Mouse (Mus musculus): ENCODE measurements around the gene Cited4. TPM values are rescaled to one million over a fixed set of nuclear protein-coding genes. Genes with fewer than 3 reads are reported as not detected.

Gene Cited4
- polyA plus RNA-seq (2012; rRNA removed) = 2.7 and 3.4 TPM in 2 replicates
- 3.9 and 4.1 TPM in 2 replicates for polyA plus RNA-seq (2014; fragmentation: Nextera tagmentation; extraction: Ambion mirVana)

DNA sequence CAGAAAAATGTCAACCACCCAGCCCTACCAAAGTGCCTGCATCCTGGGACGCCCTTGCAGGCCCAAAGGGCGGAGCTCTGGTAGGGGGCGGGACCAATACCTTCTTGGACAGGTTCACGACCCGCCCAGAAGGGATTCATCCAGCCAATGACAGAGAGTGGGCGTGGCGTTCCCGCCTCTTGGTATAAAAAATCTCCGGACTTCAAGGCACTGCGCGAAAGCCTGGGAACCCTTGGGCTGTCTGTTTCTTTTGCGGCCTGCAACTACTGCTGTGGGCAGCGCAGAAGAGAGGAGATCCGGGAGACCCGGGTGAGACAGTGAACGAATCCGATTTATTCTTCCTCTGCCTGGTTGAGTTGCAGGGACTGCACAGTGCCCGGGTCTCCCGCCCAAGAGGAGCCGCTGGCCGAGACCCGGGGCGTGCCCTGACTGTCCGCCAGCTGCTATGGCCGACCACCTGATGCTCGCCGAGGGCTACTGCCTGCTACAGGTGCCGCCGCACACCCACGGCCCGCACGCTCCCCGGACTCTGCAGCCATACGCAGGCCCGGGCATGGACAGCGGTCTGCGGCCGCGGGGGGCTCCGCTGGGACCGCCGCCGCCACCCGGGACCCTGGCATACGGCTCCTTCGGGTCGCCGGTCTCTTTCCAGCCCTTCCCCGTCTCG, at the start of gene Cited4:
Cited4 (plus strand) TSS at position 215 of the 667 bp plus-strand sequence.
- H3K27me3 ChIP-seq (ENCODE audit: control insufficient read depth, insufficient read depth, low read length) = peaks cover 33% of the 10 kb centered on the region
- no peak within 1 kb of the TSS for H3K27ac ChIP-seq (replicated peaks; ENCODE audit: low read depth, low read length)
- no peak for TF ChIP-seq POLR2A (IDR thresholded peaks at IDR 0.05; ENCODE audit: borderline replicate concordance, extremely low read depth, insufficient read depth, insufficient read length)
- H3K9ac ChIP-seq (ENCODE audit: low read depth, low read length, severe bottlenecking) = peak within 1 kb of the TSS; percentile 55
- H3K4me1 ChIP-seq (ENCODE audit: control insufficient read depth, insufficient read depth, low read length) = 0 out of 2 replicates have a peak, but pooled peaks cover 6% of the 10 kb centered on the region
- peak; percentile 88 for ATAC-seq (ENCODE audit: low FRiP score, low read depth)
- no peaks in the 10 kb centered on the region for H3K9me3 ChIP-seq (ENCODE audit: control insufficient read depth, low read length)
- peak within 1 kb of the TSS; percentile 100 for H3K4me2 ChIP-seq (replicated peaks; ENCODE audit: low read depth, low read length, severe bottlenecking)
- H3K36me3 ChIP-seq (ENCODE audit: control insufficient read depth, insufficient read depth, low read length) = no peaks in the 10 kb centered on the region
- H3K4me3 ChIP-seq (replicated peaks; ENCODE audit: low read length) = peak within 1 kb of the TSS; percentile 53
- WGBS = under 1% methylated on average over 40 of the region's 50 CpGs
- DNase-seq (ENCODE audit: low spot score) = peak; percentile 89

GRCm38 (mm10) chr4:120627728-120628127, 38.6 kb upstream of the Cited4 start:
- Histone ChIP-seq H3K27me3 (ENCODE audit: control insufficient read depth, insufficient read depth, low read length) (no peaks in the 10 kb centered on the region), H3K27ac (replicated peaks; ENCODE audit: low read depth, low read length) (no peak overlapping the region), H3K4me2 (replicated peaks; ENCODE audit: low read depth, low read length, severe bottlenecking) (no peak overlapping the region), H3K9me3 (ENCODE audit: control insufficient read depth, low read length) (no peaks in the 10 kb centered on the region), H3K4me3 (replicated peaks; ENCODE audit: low read length) (no peak overlapping the region), H3K36me3 (ENCODE audit: control insufficient read depth, insufficient read depth, low read length) (no peaks in the 10 kb centered on the region), H3K4me1 (ENCODE audit: control insufficient read depth, insufficient read depth, low read length) (no peaks in the 10 kb centered on the region), H3K9ac (ENCODE audit: low read depth, low read length, severe bottlenecking) (no peak overlapping the region)
- no peak for TF ChIP-seq POLR2A (IDR thresholded peaks at IDR 0.05; ENCODE audit: borderline replicate concordance, extremely low read depth, insufficient read depth, insufficient read length)
- DNase-seq (ENCODE audit: low spot score) (no peak), ATAC-seq (ENCODE audit: low FRiP score, low read depth) (no peak)
- 88% methylated on average over 6 of the region's 6 CpGs for WGBS

DNA sequence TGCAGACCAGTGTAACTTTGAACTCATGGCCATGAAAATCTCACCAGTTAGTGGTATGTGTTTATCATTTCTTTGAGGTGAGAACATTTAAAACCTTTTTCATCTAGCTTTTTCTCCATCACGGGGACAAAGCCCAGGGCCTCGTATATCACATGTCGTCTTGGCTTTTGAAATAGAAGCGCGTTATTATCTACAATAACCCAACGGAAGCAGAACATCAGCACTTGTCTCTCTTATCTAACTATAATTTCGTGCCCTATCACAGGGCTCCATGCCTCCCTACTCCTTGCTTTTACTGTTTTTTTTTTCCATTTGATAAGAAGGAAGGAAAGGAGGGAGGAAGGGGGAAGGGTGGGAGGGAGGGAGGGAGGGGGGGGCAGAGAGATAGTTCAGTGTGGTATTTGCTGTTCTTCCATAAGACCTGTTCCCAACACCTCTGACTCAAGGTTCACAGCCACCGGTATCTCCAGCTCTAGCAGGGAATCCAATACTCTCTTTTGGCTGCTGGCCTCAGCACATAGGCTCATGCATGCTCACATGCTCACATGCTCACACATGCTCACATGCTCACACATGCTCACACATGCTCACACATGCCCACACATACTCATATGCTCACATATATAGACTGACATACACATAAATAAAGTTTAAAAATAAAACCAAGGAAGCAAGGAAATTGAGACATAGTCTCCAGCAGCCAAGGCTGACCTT, 36.0 kb upstream of the Cited4 start:
- TF ChIP-seq POLR2A (IDR thresholded peaks at IDR 0.05; ENCODE audit: borderline replicate concordance, extremely low read depth, insufficient read depth, insufficient read length) = no peak
- Histone ChIP-seq H3K4me2 (replicated peaks; ENCODE audit: low read depth, low read length, severe bottlenecking) (no peak overlapping the region), H3K36me3 (ENCODE audit: control insufficient read depth, insufficient read depth, low read length) (no peaks in the 10 kb centered on the region), H3K27ac (replicated peaks; ENCODE audit: low read depth, low read length) (no peak overlapping the region), H3K9ac (ENCODE audit: low read depth, low read length, severe bottlenecking) (no peak overlapping the region), H3K27me3 (ENCODE audit: control insufficient read depth, insufficient read depth, low read length) (no peaks in the 10 kb centered on the region), H3K4me3 (replicated peaks; ENCODE audit: low read length) (no peak overlapping the region), H3K9me3 (ENCODE audit: control insufficient read depth, low read length) (no peaks in the 10 kb centered on the region), H3K4me1 (ENCODE audit: control insufficient read depth, insufficient read depth, low read length) (no peaks in the 10 kb centered on the region)
- no peak for ATAC-seq (ENCODE audit: low FRiP score, low read depth)
- no peak for DNase-seq (ENCODE audit: low spot score)
- WGBS = 80% methylated on average over 8 of the region's 8 CpGs

- Histone ChIP-seq H3K9me3 (ENCODE audit: control insufficient read depth, low read length) (no peaks in the 10 kb centered on the region), H3K27ac (replicated peaks; ENCODE audit: low read depth, low read length) (no peak overlapping the region), H3K9ac (ENCODE audit: low read depth, low read length, severe bottlenecking) (no peak overlapping the region), H3K4me2 (replicated peaks; ENCODE audit: low read depth, low read length, severe bottlenecking) (no peak overlapping the region), H3K4me1 (ENCODE audit: control insufficient read depth, insufficient read depth, low read length) (no peaks in the 10 kb centered on the region), H3K27me3 (ENCODE audit: control insufficient read depth, insufficient read depth, low read length) (no peaks in the 10 kb centered on the region), H3K36me3 (ENCODE audit: control insufficient read depth, insufficient read depth, low read length) (no peaks in the 10 kb centered on the region), H3K4me3 (replicated peaks; ENCODE audit: low read length) (no peak overlapping the region)
- DNase-seq (ENCODE audit: low spot score) (no peak), ATAC-seq (ENCODE audit: low FRiP score, low read depth) (no peak)
- WGBS = 49% methylated on average over 6 of the region's 6 CpGs
- TF ChIP-seq POLR2A (IDR thresholded peaks at IDR 0.05; ENCODE audit: borderline replicate concordance, extremely low read depth, insufficient read depth, insufficient read length) = no peak
Measured at GRCm38 (mm10) chr4:120631828-120632227, 34.5 kb upstream of the Cited4 start.

GRCm38 (mm10) chr4:120635351-120635750, 31.0 kb upstream of the Cited4 start:
- TF ChIP-seq POLR2A (IDR thresholded peaks at IDR 0.05; ENCODE audit: borderline replicate concordance, extremely low read depth, insufficient read depth, insufficient read length) = no peak
- Histone ChIP-seq H3K4me2 (replicated peaks; ENCODE audit: low read depth, low read length, severe bottlenecking) (no peak overlapping the region), H3K36me3 (ENCODE audit: control insufficient read depth, insufficient read depth, low read length) (no peaks in the 10 kb centered on the region), H3K27me3 (ENCODE audit: control insufficient read depth, insufficient read depth, low read length) (no peaks in the 10 kb centered on the region), H3K4me3 (replicated peaks; ENCODE audit: low read length) (no peak overlapping the region), H3K9ac (ENCODE audit: low read depth, low read length, severe bottlenecking) (no peak overlapping the region), H3K27ac (replicated peaks; ENCODE audit: low read depth, low read length) (no peak overlapping the region), H3K9me3 (ENCODE audit: control insufficient read depth, low read length) (no peaks in the 10 kb centered on the region; the same call in 1 of the 2 replicates), H3K4me1 (ENCODE audit: control insufficient read depth, insufficient read depth, low read length) (no peaks in the 10 kb centered on the region)
- DNase-seq (ENCODE audit: low spot score) (no peak), ATAC-seq (ENCODE audit: low FRiP score, low read depth) (no peak)
- 76% methylated on average over 2 of the region's 2 CpGs for whole genome bisulfite sequencing

All from limb, embryonic 14.5 days (tissue).